Mouse (Mus musculus) brain, adult 10 weeks (tissue): ENCODE measurements around the gene Defb35. TPM values are rescaled to one million over a fixed set of nuclear protein-coding genes. Genes with fewer than 3 reads are reported as not detected.

ENCODE experiments used
- polyA plus RNA-seq: library from polyadenylated mRNA; stranded (reverse); fragments of 350-450 nt; fragmentation: Illumina TruSeq; extraction: RNeasy Lipid Tissue Mini Kit (QIAGEN cat#74804); gene quantifications from one replicate; pipeline ENCODE4 v1.2.3, GENCODE M21; 2015; ENCODE audit warnings: low read depth, low replicate concordance

Defb35 gene
- polyA plus RNA-seq: not detected

GRCm38 (mm10) chr8:21938052-21938451, at the start of gene Defb35:
Defb35 (plus strand) TSS chr8:21938352.

GRCm38 (mm10) chr8:21906290-21906689, 31.9 kb upstream of the Defb35 start, which contains the start of gene Defb11:
Defb11 (minus strand) TSS chr8:21906412.

GRCm38 (mm10) chr8:21932610-21933009, 5.5 kb upstream of the Defb35 start, which contains the start of gene Defb15:
Defb15 (minus strand) TSS chr8:21932710.

GRCm38 (mm10) chr8:21946462-21946861, 8.3 kb downstream of the Defb35 start, which contains the start of gene Defb13:
Defb13 (plus strand) TSS chr8:21946762.

GRCm38 (mm10) chr8:21958414-21958813, 20.3 kb downstream of the Defb35 start, which contains the start of gene Fam90a1a:
Fam90a1a (plus strand) TSS chr8:21958714.

DNA sequence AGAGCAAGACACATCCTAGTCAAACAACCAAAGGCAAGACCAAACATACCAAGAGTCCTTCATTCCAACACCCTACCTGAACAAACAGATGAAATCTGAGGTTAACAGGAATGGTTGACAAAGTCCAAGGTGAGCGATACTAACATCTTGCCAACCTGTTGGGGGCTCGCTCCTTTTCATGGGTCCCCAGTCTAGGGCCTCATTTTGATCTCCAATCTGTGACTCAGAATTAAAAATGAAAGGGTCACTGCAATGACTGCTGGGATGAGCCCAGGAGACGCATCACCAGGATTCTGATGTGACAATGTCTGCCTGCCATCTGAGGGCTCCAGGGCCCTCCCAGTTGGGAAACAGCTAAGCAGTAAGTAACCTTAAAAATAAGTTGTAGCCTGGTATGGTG, 31.3 kb downstream of the Defb35 start, which contains the start of gene Ccdc70:
Ccdc70 (plus strand) TSS at position 301 of the 400 bp plus-strand sequence.

Other genes starting within 250 kb of the Defb35 start
- not detected for gene AY761184, start 234.7 kb upstream of the Defb35 start, polyA plus RNA-seq
- gene Defa24, start 203.9 kb upstream of the Defb35 start, polyA plus RNA-seq: not detected
- not detected for gene Defb50, start 114.8 kb upstream of the Defb35 start, polyA plus RNA-seq
- not detected for gene Defb2, start 98.4 kb upstream of the Defb35 start, polyA plus RNA-seq
- gene Defb10, start 79.5 kb upstream of the Defb35 start, polyA plus RNA-seq: not detected
- not detected for gene Defb9, start 52.9 kb upstream of the Defb35 start, polyA plus RNA-seq
- 3.0 TPM for gene Defb11, start 31.9 kb upstream of the Defb35 start, polyA plus RNA-seq
- gene Defb15, start 5.6 kb upstream of the Defb35 start, polyA plus RNA-seq: not detected
- gene Defb13, start 8.4 kb downstream of the Defb35 start, polyA plus RNA-seq: not detected
- gene Fam90a1a, start 20.4 kb downstream of the Defb35 start, polyA plus RNA-seq: not detected
- not detected for gene Ccdc70, start 31.4 kb downstream of the Defb35 start, polyA plus RNA-seq
- 1.2 TPM for gene Atp7b, start 122.0 kb downstream of the Defb35 start, polyA plus RNA-seq
- 27.2 TPM for gene Alg11, start 122.4 kb downstream of the Defb35 start, polyA plus RNA-seq
- gene Nek5, start 186.7 kb downstream of the Defb35 start, polyA plus RNA-seq: 0.58 TPM
- gene Nek3, start 228.1 kb downstream of the Defb35 start, polyA plus RNA-seq: 2.5 TPM
- 1.5 TPM for gene Ckap2, start 247.5 kb downstream of the Defb35 start, polyA plus RNA-seq